Mouse (Mus musculus): ENCODE measurements around the gene Por. TPM values are rescaled to one million over a fixed set of nuclear protein-coding genes. Genes with fewer than 3 reads are reported as not detected.

The Por gene
- total and polyA plus RNA-seq, 3 experiments: 40.3 to 64.4 TPM; not detected in 1

DNA sequence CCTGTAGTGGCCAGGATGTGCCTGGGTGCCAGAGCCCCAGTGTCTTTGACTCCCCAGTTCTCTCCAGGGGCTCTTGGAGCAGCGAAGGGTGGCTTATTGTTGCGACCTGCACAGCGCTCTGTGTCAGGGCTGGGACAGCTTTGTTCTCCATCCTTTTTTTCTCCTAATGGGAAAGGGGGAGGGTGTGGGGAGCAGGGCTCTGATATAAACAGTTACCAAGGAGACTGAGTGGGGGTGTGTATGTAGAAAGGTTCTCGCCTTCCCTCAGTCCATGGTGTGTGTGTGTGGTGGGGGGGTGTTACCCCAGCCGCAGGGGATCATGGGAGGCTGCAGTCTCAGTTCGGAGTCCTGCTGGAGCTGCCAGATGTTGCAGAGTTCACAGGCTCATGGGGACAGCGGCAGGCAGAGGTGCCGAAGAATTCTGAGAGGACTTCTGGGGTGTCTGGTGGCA, 55.6 kb downstream of the Por start:
- H3K9me3 ChIP-seq (replicated peaks; ENCODE audit: insufficient read depth, low read length): no peaks in the 10 kb centered on the region
- no peaks in the 10 kb centered on the region; a peak in 1 of 4 replicates for H3K36me3 ChIP-seq (ENCODE audit: control insufficient read depth in 1 of 2, insufficient read depth in 2 of 2, low read length in 2 of 2)
- DNase-seq (ENCODE audit: low read depth, low spot score): no peak
- H3K27ac ChIP-seq (ENCODE audit: control insufficient read depth, low read depth, low read length): no peak overlapping the region
- TF ChIP-seq ZC3H11A (IDR thresholded peaks at IDR 0.05; ENCODE audit: low read depth, low read length): no peak
- TF ChIP-seq TBP (IDR thresholded peaks at IDR 0.05; ENCODE audit: low read depth, low read length): no peak
- TF ChIP-seq ZKSCAN1 (IDR thresholded peaks at IDR 0.05; ENCODE audit: low read depth, low read length): no peak
- TF ChIP-seq USF1 (IDR thresholded peaks at IDR 0.05; ENCODE audit: low read depth, low read length): no peak
- no peak for TF ChIP-seq POLR2AphosphoS2 (IDR thresholded peaks at IDR 0.05; ENCODE audit: low read length)
- TF ChIP-seq HCFC1 (IDR thresholded peaks at IDR 0.05; ENCODE audit: low read depth, low read length): no peak
- TF ChIP-seq NELFE (IDR thresholded peaks at IDR 0.05; ENCODE audit: low read depth, low read length): no peak
- TF ChIP-seq MAFK (IDR thresholded peaks at IDR 0.05; ENCODE audit: borderline replicate concordance, low read depth, low read length): no peak
- no peak for TF ChIP-seq CTCF (IDR thresholded peaks at IDR 0.05 in 2 of 3, conservative IDR thresholded peaks at IDR 0.05 in 1 of 3; ENCODE audit: control insufficient read depth in 1 of 3, insufficient read depth in 1 of 3, low read depth in 2 of 3, low read length in 3 of 3, poor library complexity in 1 of 3, severe bottlenecking in 1 of 3)
- no peak for TF ChIP-seq GABPA (IDR thresholded peaks at IDR 0.05; ENCODE audit: low read depth, low read length)
- TF ChIP-seq MEF2A (IDR thresholded peaks at IDR 0.05; ENCODE audit: extremely low read depth, insufficient replicate concordance, low read depth, low read length, poor library complexity, severe bottlenecking): no peak
- no peak for TF ChIP-seq E2F4 (IDR thresholded peaks at IDR 0.05; ENCODE audit: borderline replicate concordance, low read depth, low read length)
- H3K4me3 ChIP-seq (ENCODE audit: control insufficient read depth in 1 of 2, insufficient read depth in 1 of 2, low read depth in 2 of 2, low read length in 2 of 2): no peak overlapping the region
- H3K9ac ChIP-seq (ENCODE audit: control insufficient read depth, low read depth, low read length, poor library complexity, severe bottlenecking): no peak overlapping the region
- H3K4me1 ChIP-seq (ENCODE audit: control insufficient read depth in 1 of 2, insufficient read depth in 2 of 2, low read length in 2 of 2): no peaks in the 10 kb centered on the region
- no peaks in the 10 kb centered on the region for H3K27me3 ChIP-seq (ENCODE audit: control insufficient read depth in 1 of 2, insufficient read depth in 2 of 2, low read length in 2 of 2)
- no peaks in the 10 kb centered on the region for H3K79me2 ChIP-seq (ENCODE audit: control insufficient read depth, insufficient read depth, low read length, poor library complexity)

DNA sequence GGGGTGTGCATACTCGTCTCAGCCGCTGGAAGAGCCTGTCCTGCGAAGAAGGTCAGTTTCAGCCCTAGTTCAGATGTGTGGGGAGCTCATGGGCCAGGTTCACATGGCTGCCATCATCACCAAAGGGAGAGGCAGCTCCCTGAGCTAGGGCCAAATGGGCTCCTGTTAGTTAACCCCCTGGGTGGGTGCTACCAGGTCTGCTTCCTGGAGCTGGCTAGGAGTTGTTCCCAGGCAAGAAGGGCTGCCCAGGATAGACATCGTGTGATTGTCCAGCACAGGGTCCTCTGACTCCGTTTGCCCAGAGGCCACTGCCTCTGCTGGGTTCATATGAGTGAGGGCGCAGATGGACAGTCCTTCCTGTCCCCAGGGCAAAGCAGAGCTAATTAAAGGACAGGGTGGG, 56.2 kb downstream of the Por start:
- Histone ChIP-seq H3K4me1 (ENCODE audit: control insufficient read depth in 1 of 2, insufficient read depth in 2 of 2, low read length in 2 of 2) (no peaks in the 10 kb centered on the region), H3K36me3 (ENCODE audit: control insufficient read depth in 1 of 2, insufficient read depth in 2 of 2, low read length in 2 of 2) (no peaks in the 10 kb centered on the region; a peak in 1 of 4 replicates)

More for the DNA sequence above, 56.2 kb downstream of the Por start:
- Histone ChIP-seq H3K9ac (ENCODE audit: control insufficient read depth, low read depth, low read length, poor library complexity, severe bottlenecking) (no peak overlapping the region), H3K27me3 (ENCODE audit: control insufficient read depth in 1 of 2, insufficient read depth in 2 of 2, low read length in 2 of 2) (no peaks in the 10 kb centered on the region), H3K27ac (ENCODE audit: control insufficient read depth, low read depth, low read length) (no peak overlapping the region), H3K4me3 (ENCODE audit: control insufficient read depth in 1 of 2, insufficient read depth in 1 of 2, low read depth in 2 of 2, low read length in 2 of 2) (no peak overlapping the region), H3K79me2 (ENCODE audit: control insufficient read depth, insufficient read depth, low read length, poor library complexity) (no peaks in the 10 kb centered on the region), H3K9me3 (replicated peaks; ENCODE audit: insufficient read depth, low read length) (no peaks in the 10 kb centered on the region)
- TF ChIP-seq RAD21 (IDR thresholded peaks at IDR 0.05; ENCODE audit: low read depth, low read length) (no peak), ZC3H11A (IDR thresholded peaks at IDR 0.05; ENCODE audit: low read depth, low read length) (no peak), CHD1 (IDR thresholded peaks at IDR 0.05; ENCODE audit: low read depth, low read length) (no peak), ETS1 (IDR thresholded peaks at IDR 0.05; ENCODE audit: low read depth, low read length) (no peak), E2F4 (IDR thresholded peaks at IDR 0.05; ENCODE audit: borderline replicate concordance, low read depth, low read length) (no peak), TBP (IDR thresholded peaks at IDR 0.05; ENCODE audit: low read depth, low read length) (no peak), SIN3A (IDR thresholded peaks at IDR 0.05; ENCODE audit: low read length) (no peak), ZMIZ1 (IDR thresholded peaks at IDR 0.05; ENCODE audit: low read depth, low read length) (no peak), MYC (IDR thresholded peaks at IDR 0.05; ENCODE audit: low read depth, low read length) (no peak), TAL1 (IDR thresholded peaks at IDR 0.05; ENCODE audit: low read length) (no peak), USF1 (IDR thresholded peaks at IDR 0.05; ENCODE audit: low read depth, low read length) (no peak), MAFK (IDR thresholded peaks at IDR 0.05; ENCODE audit: borderline replicate concordance, low read depth, low read length) (no peak), MXI1 (IDR thresholded peaks at IDR 0.05; ENCODE audit: low read depth, low read length) (no peak), GABPA (IDR thresholded peaks at IDR 0.05; ENCODE audit: low read depth, low read length) (no peak), RCOR1 (IDR thresholded peaks at IDR 0.05; ENCODE audit: low read depth, low read length) (no peak), ZKSCAN1 (IDR thresholded peaks at IDR 0.05; ENCODE audit: low read depth, low read length) (no peak)
- DNase-seq (ENCODE audit: low read depth, low spot score): no peak
